Mouse (Mus musculus) mature B cell (primary cell): ENCODE measurements at regions not wholly inside any gene's neighbourhood (a gene's known extent, or its start where the extent isn't known, plus 50 kb on each side); places are given as distances from the start of the nearest gene placed in this dataset.

ENCODE experiments used
- in situ Hi-C: fragments of 300-500 bp; cut with MboI; formaldehyde crosslinking; loops from 2 replicates; pipeline ENCODE4 v1.14.3; 2019

- in situ Hi-C loops, result no loop called here
These were observed 151.8 kb upstream of the Klf3 start for GRCm38 (mm10) chr5:64651407-64651806.

GRCm38 (mm10) chr5:64653764-64654163, 149.4 kb upstream of the Klf3 start:
- in situ Hi-C loops, result no loop called here

DNA sequence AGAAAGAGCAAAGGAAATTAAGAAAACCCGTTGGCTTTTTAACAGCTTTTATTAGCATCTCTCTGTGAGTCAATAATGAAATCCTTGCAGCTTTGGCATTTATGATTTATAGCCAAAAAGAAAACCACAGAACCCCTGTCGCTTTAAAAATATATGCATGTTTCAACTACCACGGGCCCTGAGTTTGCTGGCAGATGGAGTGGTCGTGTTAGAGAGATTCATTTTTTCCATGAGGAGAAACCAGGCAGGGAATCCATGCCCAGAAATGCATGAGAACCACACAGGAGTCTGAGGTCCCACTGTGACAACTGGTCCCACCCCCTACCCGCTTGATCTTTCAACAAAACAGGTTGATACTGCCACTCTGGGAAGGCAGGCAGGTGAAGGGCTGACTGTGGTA, 147.9 kb upstream of the Klf3 start:
- in situ Hi-C loops, result no loop called here

- in situ Hi-C loops, result no loop called here
These were observed 141.2 kb upstream of the Klf3 start for GRCm38 (mm10) chr5:64661959-64662358.

DNA sequence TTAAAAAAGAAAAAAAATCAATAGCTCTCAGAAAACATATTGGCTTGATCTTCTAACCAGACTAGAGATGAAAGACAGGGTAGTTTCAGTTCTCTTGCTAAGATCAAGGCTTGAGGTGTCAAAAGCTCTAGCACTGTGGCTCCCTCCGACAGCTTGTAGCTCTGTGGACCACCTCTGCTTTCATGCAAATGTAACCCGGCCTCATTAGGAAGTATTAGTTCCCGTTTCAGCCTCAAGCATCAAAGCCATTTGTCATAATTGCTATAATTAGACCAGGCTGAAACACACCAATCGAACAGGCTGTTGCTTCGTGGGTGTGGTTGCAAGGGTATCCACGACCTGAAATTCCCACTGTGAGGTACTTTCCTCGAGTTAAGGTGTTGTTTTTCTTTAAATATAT, 140.7 kb upstream of the Klf3 start:
- in situ Hi-C loops, result no loop called here

GRCm38 (mm10) chr5:64663766-64664165, 139.4 kb upstream of the Klf3 start:
- in situ Hi-C loops, result no loop called here

DNA sequence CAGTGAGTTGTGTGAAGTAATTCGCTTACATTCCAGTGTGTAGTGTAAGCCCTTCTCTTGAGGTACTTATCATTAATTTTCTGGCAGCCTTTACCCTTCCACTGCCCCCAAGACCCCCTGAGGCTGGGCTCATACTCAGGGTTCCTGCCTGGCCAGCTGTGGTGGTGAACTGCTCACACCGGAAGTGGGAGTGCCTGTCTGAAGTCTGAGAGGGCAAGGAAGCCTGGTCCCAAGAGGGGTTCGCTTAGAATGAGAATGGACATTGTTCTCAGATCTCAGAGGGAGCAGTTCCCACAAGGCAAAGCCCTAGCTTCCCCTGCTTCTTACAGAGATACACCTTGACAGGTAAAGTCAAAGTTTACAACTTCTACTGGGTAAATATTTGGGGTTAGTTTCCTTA, 138.1 kb upstream of the Klf3 start:
- in situ Hi-C loops, result no loop called here

GRCm38 (mm10) chr5:64666256-64666655, 136.9 kb upstream of the Klf3 start:
- in situ Hi-C loops, result no loop called here

DNA sequence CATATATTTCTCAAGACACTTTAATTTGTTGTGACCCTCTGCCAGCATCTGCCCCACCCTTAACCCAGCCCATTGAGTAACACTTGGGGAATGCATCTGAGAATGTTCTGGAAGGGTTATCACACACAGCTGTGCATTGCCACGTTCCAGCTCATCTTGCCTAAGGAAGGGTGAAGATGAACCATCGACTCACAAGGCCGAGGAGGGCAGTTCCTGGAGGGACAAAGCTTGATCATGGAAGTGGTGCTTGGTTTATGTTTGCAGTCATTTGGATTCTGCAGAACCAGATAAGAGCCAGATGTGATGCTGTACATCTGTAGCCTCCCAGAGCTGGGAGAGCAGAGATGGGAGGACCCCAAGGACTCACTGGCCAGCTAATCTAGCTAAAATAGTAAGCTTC, 136.1 kb upstream of the Klf3 start:
- in situ Hi-C loops, result no loop called here

- in situ Hi-C loops, result no loop called here
These were observed 129.3 kb upstream of the Klf3 start for GRCm38 (mm10) chr5:64673861-64674260.

DNA sequence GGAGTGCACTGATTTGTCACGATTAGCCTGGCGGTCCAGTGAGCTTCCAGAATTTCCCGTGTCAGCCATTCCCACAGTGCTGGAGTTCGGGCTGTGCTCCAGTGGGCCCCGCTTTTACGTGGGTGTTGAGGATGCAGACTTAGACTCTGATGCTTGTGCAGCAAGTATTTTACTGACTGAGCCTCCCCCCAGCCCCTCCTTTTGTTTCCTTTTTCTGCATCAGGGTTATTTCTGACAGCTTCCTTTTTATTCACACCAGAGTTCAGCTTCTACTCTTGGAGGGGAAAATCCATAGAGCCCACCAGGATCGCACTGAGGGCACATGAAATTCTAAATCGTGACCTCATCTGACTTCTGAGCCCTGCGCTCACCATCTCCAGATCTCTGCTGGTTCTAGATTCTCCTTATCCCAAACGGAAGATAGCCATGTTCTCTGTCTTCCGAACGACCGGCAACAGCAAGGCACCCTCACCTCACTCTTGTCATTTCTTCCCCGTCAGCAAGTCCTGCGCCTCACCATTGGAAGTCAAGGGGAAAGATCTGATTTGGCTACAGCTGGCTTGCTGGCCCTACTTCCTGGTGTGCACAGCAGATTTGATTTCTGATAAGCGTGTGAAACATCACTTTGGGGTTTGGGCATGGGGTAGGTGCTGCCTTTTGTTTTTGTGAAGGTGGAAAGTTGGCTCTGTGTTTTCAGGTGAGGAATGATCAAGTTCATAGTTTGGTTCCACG, 126.8 kb upstream of the Klf3 start:
- in situ Hi-C loops, result no loop called here

- in situ Hi-C loops, result no loop called here
These were observed 126.1 kb upstream of the Klf3 start for GRCm38 (mm10) chr5:64676946-64677588.

GRCm38 (mm10) chr5:64678706-64679105, 124.5 kb upstream of the Klf3 start:
- in situ Hi-C loops, result no loop called here

- in situ Hi-C loops, result no loop called here
These were observed 123.1 kb upstream of the Klf3 start for GRCm38 (mm10) chr5:64679996-64680625.

- in situ Hi-C loops, result no loop called here
These were observed 122.0 kb upstream of the Klf3 start for GRCm38 (mm10) chr5:64681161-64681560.

DNA sequence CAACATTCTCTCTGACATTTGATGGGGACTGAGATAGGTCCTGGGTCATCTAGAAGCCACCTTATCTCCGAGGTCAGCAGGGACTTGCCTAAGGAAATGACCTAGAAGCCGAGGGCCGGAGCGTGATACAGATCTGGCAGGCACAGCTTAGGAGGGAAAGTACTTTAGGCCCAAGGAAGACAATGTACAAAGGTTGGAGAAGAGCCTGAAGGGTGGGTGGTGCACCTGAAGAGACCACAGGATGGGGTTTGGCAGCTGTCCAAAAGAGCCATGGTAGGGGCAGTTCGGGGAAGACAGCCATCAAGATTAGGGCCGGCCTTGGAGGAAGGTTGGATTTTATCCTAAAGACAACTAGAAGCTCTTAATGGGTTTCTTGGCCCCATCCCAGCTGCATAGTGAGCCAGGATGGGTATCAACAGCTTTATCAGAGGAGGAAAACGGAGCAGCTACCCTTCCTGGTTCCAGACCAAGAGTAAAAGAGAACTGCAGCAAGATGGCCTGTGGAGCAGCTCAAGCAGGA, 120.8 kb upstream of the Klf3 start:
- in situ Hi-C loops, result no loop called here

DNA sequence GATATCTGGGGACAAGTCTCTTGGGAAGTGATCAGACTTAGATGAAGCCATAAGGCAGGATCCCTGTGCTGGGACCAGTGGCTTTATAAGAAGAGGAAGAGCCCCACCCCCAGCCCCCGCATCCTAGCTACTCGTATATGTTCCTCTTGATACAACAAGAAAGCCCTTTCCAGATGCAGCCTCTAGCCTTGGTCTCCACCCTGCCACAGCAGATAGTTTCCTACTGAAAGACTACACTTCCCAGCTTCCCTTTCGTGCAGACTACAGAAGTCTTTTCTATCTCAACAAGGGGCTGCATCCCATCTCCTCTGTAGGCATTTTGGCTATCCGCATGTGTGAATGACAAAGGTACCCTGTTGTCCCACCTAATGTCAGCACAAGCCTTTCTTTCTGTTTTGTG, 119.8 kb upstream of the Klf3 start:
- in situ Hi-C loops, result no loop called here

DNA sequence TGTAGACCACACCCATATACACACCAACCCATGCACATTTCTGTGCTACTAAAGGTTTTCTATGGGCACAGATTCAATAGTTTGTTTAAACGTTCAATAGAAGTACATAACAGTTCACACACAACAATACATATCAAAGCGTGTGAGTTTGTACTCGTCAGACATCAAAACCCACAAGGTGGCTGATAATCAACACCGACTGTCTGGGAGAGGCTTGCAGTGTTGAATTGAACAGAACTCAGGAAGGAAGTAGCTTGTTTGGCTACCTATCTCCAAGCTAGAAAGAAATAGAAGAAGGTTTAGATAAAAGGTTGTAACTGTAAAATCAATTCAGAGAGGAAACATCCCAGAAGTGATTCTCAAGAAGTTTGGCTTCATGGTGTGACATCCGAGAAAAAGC, 118.9 kb upstream of the Klf3 start:
- in situ Hi-C loops, result no loop called here

DNA sequence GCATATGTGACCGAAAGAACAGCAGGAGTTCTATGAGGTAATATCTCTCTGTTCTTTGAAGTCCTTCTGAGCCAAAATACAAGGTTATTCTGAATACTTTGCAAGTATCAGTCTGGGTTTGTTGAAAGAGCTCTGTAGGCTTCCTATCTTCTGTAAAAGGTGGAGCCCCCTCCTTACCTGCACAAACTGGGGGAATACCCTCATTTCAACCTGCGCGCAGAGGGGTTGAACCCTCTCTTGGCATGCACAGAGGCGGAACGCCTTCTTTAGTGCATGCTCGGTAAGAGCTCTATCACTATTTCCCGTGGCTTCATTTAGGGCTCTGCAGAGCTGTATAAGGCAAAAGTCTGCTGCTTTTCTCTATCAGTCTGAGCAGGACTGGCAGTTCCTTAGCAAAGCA, 113.0 kb upstream of the Klf3 start:
- in situ Hi-C loops, result no loop called here

DNA sequence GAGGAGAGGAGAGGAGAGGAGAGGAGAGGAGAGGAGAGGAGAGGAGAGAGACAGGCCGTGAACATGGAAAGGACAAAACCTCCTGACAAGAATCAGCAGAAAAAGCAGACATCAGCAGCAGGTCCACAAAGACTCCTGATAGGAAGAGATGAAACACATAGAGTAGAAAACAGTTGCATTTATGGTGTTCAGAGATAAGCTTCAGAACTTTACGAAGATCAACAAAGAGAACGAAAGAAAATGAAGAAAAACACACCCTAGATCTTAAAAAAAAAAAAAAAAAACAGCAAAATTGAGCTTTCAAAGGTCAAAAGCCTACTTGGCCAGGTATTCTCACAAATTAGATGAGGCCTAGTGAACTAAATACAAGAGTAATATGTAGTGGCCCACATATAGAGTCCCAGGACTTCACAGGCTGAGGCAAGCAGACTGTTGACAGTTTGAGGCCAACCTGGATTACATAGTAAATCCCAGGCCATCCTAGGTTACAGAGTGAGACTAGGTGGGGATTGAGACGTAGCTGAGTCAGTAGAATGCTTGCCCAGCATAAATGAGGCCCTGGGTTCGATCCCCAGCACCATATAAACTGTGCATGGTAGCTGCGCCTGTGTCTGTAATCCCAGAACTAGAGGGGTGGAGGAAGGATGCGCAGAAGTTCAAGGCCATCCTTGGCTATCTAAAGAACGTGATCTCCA, 111.6 kb upstream of the Klf3 start:
- in situ Hi-C loops, result no loop called here

DNA sequence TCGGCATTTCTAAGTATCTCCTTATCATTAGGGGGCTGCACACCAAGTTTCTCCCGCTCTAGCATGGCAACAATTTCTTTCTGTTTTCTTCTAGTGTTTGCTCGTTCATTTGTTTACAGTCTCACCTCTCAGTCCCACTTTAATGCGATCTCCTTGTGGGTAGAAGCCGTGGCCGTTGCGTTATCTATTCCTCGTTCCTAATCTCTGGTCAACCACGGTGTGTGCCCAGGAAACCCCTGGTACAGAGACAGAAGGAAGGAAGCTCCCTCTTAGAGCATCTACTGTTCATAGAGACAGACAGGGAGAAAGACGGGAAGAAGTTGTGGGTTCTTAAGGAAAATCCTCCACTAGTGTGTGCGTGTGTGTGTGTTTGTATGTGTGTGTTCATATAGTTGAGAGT, 110.9 kb upstream of the Klf3 start:
- in situ Hi-C loops, result no loop called here

- in situ Hi-C loops, result no loop called here
These were observed 109.6 kb upstream of the Klf3 start for GRCm38 (mm10) chr5:64693616-64694015.

GRCm38 (mm10) chr5:64694606-64695005, 108.6 kb upstream of the Klf3 start:
- in situ Hi-C loops, result no loop called here
